Mouse (Mus musculus): ENCODE data around the gene Casc3.

The Casc3 gene

DNA sequence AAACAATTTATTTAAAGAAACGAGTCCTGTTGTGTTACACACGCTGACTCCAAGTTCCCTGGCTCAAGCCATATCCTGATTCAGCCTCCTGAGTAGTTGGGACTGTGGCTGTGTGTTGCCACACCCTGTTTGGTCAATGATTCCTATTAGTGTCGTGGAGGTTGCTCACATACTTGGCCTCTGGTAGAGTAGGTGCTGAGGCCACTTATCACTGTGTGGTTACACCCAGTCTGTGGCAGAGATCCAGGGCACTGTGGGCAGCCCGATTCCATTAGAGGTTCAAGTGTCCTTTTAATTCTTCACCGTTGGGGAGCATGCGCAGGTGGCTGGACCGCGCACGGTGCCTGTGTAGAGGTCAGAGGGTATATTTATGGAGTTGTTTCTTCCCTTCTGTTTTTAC is 69.2 kb downstream of the Casc3 start:
- peak in 1 of 2 experiments; percentile 32 for DNase-seq

DNA sequence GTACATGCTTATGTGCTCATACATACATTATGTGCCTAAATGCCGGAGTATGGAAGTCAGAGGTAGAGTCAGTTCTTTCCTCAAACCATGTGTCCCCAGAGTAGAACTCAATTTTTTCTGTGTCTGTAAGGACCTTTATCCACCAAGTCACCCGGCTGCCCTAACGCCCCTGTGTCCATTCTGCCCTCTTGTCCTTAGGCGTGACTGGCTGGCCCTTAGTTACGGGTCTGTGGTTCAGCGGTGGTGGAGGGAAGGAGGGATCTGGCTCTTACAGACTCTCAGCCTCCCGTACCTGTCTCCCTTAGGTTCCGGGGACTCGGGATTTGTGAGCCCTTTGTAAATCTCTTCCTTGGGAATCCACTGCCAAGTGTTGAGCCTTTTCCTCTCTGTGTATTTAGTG is 72.3 kb downstream of the Casc3 start:
- DNase-seq, result peak; percentile 57 to 63
